Mouse (Mus musculus): Measurements from ENCODE around the gene C1qtnf2.
A peak's percentile ranks its signal among the peaks of the same experiment; 100 is the strongest.

The C1qtnf2 gene

DNA sequence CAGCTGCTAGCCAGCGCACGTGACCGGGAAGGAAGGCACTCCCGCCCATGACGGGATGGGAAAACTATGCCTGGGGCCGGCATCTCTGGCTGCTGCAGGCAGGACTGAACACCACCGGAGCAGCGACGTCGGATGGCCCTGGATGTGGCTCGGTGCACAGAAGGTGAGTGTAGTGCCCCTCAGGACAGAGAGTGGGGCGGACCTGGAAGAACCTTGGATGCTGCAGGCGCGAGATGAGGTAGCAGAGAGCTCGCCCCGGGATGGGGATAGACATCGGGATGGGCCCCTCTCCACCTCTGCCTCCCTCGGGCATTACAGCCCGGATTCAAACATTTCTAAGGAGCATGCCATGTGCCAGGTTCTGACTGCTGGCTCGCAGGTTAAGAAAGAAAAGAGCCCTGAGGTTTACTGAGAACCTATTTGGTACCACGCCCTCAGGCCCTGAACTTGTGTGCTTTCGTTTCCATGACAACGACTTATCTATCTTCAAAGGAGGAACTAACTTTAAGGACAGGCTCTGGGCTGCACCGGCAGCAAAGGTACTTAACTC lies at the start of gene C1qtnf2:
TSS of gene C1qtnf2 (plus strand) at position 52 of the 550 bp plus-strand sequence.
- DNase-seq (ENCODE audit: low spot score) = peak; percentile 49

DNA sequence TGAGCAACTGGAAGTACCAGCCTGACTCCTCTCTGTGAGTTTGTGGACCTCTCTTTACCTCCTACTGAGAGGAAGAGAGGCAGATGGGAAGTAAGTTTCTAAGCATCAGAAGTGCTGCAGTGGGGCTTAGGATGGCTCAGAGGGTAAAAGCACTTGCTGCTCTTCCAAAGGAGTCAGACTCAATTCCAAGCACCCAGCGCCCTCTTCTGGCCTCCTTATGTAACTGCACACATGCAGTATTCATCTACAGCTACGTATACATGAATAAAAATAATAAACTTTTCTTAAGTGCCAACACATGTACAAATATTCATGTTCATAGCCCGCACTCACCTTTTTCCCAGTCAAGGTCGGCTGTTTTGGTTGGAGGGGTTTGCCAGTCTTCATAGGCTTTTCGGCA lies 49.7 kb upstream of the C1qtnf2 start:
- no peak for DNase-seq (ENCODE audit: low spot score)

DNA sequence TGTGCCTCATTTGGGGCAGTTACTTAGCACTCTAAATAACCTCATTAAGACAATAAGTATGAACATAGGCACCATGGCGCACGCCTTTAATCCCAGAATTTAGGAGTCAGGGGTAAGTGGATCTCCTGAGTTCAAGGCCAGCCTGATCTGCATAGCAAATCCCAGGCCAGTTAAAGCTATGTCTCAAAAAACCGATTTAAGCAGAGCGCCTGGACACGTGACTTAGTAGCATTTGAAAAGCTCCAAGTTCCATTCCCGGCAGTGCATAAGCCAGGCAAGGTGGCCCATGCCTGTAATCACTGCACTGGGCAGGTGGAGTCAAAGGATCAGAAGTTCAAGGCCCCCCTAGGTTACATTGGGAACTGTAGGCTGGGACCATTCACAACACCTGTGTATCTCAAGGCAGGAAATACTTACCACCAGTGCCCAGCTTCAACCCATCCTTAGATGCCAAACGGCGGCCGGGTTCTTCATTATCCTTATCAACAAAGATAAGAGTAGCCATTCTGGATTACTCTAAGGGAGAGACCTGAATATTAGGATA lies 48.8 kb upstream of the C1qtnf2 start:
- DNase-seq (ENCODE audit: low spot score) = no peak

GRCm38 (mm10) chr11:43425824-43426413 lies 48.2 kb upstream of the C1qtnf2 start, which contains the start of gene Pttg1:
Pttg1 (minus strand) TSS chr11:43426251.
- peak; percentile 84 for DNase-seq (ENCODE audit: low spot score)

GRCm38 (mm10) chr11:43426414-43426884 lies 47.6 kb upstream of the C1qtnf2 start:
- peak; percentile 35 for DNase-seq (ENCODE audit: low spot score)

- peak; percentile 89 for DNase-seq (ENCODE audit: low spot score)
Observed at GRCm38 (mm10) chr11:43433254-43434023, 40.6 kb upstream of the C1qtnf2 start, which contains the start of gene Slu7. Slu7 (plus strand) TSS chr11:43433744.

DNA sequence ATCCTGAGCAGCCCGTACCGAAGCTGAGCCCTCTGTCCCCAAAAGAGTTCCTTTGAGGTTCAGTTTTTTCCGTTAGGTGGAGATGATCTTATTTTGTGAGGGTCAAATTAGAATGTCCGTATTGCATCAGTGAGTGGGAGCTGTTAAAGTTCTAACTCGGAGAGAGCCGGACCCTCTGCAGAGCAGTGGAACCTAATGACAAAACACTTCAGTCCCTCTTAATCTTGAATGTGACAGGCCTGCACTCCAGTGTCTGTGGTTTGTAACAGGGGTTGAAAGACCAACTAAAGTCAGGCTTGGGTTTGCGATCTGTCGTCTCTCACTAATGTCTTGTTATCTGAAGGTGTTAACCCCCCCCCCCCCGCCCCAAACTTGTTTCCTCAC lies 40.1 kb upstream of the C1qtnf2 start:
- DNase-seq (ENCODE audit: low spot score) = no peak

- DNase-seq (ENCODE audit: low spot score) = no peak
Observed at GRCm38 (mm10) chr11:43441121-43441520, 33.0 kb upstream of the C1qtnf2 start.

GRCm38 (mm10) chr11:43443183-43443582 lies 30.9 kb upstream of the C1qtnf2 start:
- no peak for DNase-seq (ENCODE audit: low spot score)

- no peak for DNase-seq (ENCODE audit: low spot score)
Observed at GRCm38 (mm10) chr11:43449916-43450315, 24.2 kb upstream of the C1qtnf2 start.

GRCm38 (mm10) chr11:43451322-43451721 lies 22.8 kb upstream of the C1qtnf2 start:
- no peak for DNase-seq (ENCODE audit: low spot score)

- no peak for DNase-seq (ENCODE audit: low spot score)
Observed at GRCm38 (mm10) chr11:43452266-43452665, 21.8 kb upstream of the C1qtnf2 start.

DNA sequence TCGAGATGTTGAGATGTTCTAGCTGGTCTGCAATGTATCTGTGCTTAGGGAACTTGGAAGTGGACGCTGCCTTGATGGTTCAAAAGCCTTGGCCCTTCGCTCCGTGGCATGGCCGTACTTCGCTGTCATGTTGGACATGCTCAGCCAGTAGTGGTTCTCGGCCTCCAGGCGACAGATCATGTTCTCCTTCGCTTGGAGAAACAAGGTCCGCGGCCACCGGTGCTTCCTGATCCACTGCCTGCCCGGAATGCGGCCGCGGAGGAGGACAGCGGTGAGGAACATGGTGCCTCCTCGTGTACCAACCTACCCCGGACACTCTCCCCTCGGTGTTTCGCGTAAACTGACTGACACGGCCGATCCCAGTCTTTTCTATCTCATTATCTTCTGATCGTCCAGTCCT lies 10.9 kb upstream of the C1qtnf2 start:
- DNase-seq (ENCODE audit: low spot score) = no peak

- DNase-seq (ENCODE audit: low spot score) = no peak
Observed at GRCm38 (mm10) chr11:43470118-43470517, 4.0 kb upstream of the C1qtnf2 start.

DNA sequence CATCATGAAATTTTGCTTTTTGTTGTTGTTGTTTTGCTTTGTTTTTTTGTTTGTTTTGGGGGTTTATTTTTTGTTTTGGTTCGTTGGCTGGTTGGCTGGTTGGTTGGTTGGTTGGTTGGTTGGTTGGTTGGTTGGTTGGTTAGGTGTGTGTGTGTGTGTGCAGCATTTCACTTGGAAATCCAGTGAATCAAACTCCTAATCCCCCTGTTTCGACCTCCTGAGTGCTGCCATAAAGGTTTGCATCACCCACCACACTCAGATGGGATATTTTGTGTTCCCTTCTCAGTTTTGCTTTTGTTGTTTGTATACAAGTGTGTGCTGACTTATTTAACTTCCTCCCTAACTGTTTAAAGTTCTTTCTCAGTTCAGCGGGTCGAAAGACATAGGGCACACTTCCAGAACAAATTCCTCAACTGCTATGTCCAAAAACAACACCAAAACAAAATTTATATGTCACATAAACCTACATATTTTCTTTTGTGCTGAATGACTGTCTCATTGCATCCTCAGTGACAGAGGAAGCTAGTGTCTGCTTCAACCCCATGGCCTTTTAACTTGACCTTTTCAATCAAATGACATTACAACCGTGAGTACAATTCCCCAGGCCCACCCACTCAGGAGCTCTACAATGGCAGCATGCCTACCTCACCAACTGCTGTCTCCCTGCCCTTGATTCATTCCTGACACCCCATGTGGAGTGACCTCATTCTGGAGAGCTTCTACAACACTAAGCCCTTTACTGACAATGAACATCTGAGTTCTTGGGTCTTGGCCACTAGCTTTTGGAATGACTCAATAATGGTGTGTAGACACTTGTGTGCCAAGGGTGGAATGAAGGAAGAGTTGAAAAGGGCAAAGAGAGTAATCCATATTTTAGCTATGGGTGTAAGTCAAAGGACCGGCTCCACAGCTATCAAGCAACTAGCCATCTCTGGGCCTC lies 2.9 kb upstream of the C1qtnf2 start:
- DNase-seq (ENCODE audit: low spot score) = peak; percentile 10

DNA sequence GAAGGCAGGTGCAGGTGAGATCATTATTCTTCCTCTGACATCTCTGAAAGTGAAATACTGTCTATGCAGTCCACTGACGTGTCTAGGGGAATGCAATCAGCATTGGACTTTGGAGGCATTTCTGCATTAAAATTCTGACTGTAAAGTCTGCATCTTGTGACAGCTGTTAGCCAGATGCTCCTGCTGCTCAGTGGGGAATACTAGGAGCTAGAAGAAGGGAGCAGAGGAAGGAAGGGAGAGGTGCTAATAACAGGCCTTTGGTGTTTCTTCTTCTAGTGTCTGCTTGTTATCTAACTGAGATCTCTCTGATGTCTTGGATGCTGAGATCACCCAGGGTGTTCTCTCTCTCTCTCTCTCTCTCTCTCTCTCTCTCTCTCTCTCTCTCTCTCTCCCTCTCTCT lies 961 bp upstream of the C1qtnf2 start:
- DNase-seq (ENCODE audit: low spot score) = peak; percentile 3

DNA sequence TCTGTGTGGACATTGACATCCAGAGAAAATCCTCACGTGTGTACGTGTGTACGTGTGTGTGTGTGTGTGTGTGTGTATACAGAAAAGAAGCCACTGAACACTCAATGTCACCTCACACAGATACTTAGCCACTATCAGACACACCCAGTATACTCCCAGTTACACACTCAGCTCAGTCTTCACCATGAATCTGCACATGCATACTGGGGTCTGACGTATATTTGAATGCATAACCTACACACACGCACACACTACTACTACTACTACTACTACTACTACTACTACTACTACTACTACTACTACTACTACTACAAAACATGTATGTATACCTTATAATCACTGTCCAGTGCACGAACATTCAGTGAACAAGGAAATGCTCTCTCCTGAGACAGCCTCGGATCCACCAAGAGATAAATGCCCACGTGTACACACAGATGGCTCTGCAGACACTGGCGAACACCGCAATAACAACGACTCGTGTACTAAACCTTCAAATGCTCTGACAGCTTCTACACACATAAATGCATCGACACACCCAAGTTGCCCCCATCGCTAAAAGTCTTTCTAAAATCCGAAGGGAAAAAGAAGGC lies 346 bp upstream of the C1qtnf2 start:
- no peak for DNase-seq (ENCODE audit: low spot score)

- DNase-seq (ENCODE audit: low spot score) = no peak
Observed at GRCm38 (mm10) chr11:43479376-43479775, 5.3 kb downstream of the C1qtnf2 start.

DNA sequence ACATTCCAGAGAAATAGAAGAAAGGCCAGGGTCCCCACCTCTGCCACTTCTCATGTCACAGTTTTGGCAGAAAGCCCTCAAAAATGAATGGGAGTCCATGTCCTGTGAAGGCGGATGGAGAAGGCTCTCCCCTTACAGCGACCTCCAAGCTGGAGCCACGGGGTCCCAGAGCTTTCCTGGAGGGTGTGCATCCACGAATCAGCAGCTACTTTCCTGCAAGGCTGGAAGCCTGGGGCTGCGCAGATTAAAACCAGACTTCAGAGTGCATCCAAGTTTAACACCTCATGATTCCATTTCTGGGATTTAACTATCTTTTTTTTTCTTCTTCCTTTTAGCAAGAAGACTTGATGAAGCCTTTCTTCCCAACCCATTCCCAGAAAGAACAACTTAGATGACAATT lies 6.5 kb downstream of the C1qtnf2 start:
- DNase-seq (ENCODE audit: low spot score) = no peak

DNA sequence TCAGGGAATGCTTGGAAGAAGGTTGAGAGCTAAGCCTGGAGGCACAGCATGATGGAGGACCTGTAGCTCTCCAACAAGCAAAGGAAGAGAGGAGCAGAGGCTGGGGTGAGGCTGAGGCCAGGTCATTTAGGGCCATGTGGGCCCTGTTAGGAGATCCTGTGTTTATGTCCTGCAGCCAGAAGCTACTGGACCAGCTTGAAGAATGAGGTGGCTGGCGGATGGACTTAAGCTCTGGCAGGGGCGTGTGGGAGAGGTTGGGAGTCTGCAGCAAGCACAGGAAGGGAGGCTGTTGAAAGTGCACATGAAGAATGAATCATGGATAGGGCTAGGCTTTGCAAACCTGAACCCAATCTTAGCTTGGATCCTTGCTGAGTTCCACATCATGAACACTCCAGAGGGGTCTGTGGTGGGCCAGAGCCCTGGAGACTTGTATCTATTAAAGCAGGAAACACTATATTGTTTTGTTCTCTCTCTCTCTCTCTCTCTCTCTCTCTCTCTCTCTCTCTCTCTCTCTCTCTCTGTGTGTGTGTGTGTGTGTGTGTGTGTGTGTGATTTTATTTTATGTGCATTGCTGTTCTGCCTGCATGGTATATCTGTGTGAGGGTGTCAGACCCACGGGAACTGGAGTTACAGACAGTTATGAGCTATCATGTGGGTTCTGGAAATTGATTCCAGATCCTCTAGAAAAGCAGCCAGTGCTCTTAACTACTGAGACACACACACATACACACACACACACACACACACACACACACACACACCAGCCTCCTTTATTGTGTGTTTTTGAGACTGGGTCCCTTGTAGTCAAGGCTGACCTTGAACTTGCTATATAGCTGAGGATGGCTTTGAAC lies 7.8 kb downstream of the C1qtnf2 start:
- no peak for DNase-seq (ENCODE audit: low spot score)
